Mouse (Mus musculus): ENCODE measurements around the gene Gm42906. TPM values are rescaled to one million over a fixed set of nuclear protein-coding genes. Genes with fewer than 3 reads are reported as not detected.

Gene Gm42906
- polyA plus RNA-seq (2014; fragmentation: Illumina TruSeq; extraction: RNeasy Lipid Tissue Mini Kit (QIAGEN cat#74804); ENCODE audit: low read depth, low replicate concordance) = not detected

DNA sequence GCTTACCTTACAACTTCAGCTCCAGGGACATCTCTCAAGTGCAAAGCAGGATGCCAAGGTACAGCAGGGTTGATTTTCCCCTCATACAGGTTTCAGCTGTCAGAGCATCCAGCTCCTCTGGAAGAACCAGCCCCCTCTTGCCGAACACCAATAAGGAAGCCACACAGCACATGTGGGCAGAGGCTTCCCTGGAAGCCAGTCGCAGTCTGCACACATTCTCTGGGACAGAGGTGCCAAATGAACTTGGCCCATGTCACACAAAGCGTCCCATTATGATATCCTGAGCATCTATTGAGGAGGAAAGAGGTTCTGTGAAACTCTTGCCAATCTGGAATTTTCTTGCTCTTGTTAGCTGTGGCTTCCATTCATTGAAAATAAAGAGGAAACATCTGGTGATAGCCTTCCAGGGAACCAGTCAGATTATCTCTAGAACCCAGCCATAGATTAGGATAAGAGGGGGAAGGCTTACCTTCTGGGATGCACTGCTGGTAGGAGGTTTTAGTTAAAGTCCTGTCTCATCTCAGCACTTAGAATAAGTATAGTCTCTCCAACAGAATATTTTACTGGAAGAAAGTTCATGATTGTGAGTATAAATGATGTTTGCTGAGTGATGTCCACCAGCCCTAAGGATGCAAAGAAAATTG is at the start of gene Gm42906:
TSS of gene Gm42906 (minus strand) at position 51 of the 644 bp plus-strand sequence.

GRCm38 (mm10) chr5:151233400-151234031 is 194.4 kb downstream of the Gm42906 start, which contains the start of gene Stard13:
Gene Stard13, minus strand, starts transcription at chr5:151233836.

Other genes with a start within 250 kb of the Gm42906 start
- gene Stard13, start 194.3 kb downstream of the Gm42906 start, polyA plus RNA-seq (2014; fragmentation: Illumina TruSeq; extraction: RNeasy Lipid Tissue Mini Kit (QIAGEN cat#74804); ENCODE audit: low read depth, low replicate concordance) = 1.9 TPM
- 0.41 TPM for gene Vmn2r18, start 177.9 kb upstream of the Gm42906 start, polyA plus RNA-seq (2014; fragmentation: Illumina TruSeq; extraction: RNeasy Lipid Tissue Mini Kit (QIAGEN cat#74804); ENCODE audit: low read depth, low replicate concordance)
- 22.2 TPM for gene Rfc3, start 223.1 kb upstream of the Gm42906 start, polyA plus RNA-seq (2014; fragmentation: Illumina TruSeq; extraction: RNeasy Lipid Tissue Mini Kit (QIAGEN cat#74804); ENCODE audit: low read depth, low replicate concordance)